Mouse (Mus musculus): Measurements from ENCODE around the gene Pigt.

GRCm38 (mm10) chr2:164455421-164456190, 41.7 kb upstream of the Pigt start:
- no peak for TF ChIP-seq CTCF (IDR thresholded peaks at IDR 0.05; ENCODE audit: borderline replicate concordance, extremely low read depth, insufficient read depth, insufficient read length)
- no peak for TF ChIP-seq POLR2A (IDR thresholded peaks at IDR 0.05; ENCODE audit: borderline replicate concordance, extremely low read depth, insufficient read depth, insufficient read length, poor library complexity, severe bottlenecking)

All from brain, embryonic 14.5 days (tissue).